Mouse (Mus musculus) myocyte (in vitro differentiated cells): ENCODE data around the gene Mprip.

Experiments used
- MAX ChIP-seq: IDR thresholded peaks from one replicate; pipeline ENCODE4 v1.6.1; 2011; ENCODE audit warnings: low read depth, mild to moderate bottlenecking, control low read depth
- POLR2A ChIP-seq: IDR thresholded peaks from one replicate; pipeline ENCODE4 v1.6.1; 2011; ENCODE audit warnings: low read depth, mild to moderate bottlenecking, control low read depth, moderate library complexity; ENCODE audit not compliant: insufficient read length
- TCF12 ChIP-seq: IDR thresholded peaks from one replicate; pipeline ENCODE4 v1.6.1; 2011; ENCODE audit warnings: mild to moderate bottlenecking, control low read depth; ENCODE audit not compliant: poor library complexity, insufficient read depth, severe bottlenecking
- USF1 ChIP-seq: IDR thresholded peaks from one replicate; pipeline ENCODE4 v1.6.1; 2011; ENCODE audit warnings: low read depth, mild to moderate bottlenecking, control low read depth, moderate library complexity

DNA sequence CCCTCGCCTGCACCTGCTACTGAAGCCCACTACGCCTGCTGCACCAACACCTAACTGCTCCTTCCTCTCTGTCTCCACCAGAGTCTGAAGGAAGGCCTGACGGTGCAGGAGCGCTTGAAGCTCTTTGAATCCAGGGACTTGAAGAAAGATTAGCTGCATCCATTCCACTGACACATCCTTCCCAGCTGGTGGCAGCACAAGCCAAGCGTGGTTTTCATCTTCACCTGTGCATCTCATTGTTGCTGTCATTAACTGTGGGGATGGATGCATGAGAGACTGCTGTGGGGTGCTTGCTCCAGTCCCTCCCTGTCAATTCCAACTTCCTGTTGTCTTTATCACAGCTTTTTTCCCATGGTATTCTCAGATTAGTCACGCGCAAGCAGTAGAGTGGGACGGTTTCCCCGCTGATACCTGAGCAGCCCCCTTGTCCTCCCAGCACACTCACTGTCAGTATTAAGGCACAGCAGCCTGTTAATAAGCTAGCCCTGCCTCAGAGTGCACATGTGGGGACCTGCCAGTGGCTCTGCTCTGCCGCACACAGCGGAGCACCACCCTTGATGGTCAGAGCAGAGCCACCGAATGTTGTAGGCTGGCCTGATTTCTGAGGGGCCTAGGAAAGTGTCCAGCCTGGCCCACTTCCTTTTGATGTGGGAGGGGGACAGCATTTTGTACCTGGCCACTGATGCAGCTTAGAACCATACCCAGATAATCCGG is 114.5 kb downstream of the Mprip start:
- TF ChIP-seq POLR2A (no peak), USF1 (no peak), MAX (no peak), TCF12 (no peak)
